Mouse (Mus musculus): ENCODE measurements around the gene Psmb2. TPM values are rescaled to one million over a fixed set of nuclear protein-coding genes. Genes with fewer than 3 reads are reported as not detected.
A peak's percentile ranks its signal among the peaks of the same experiment; 100 is the strongest.

Gene Psmb2
- total and polyA plus RNA-seq, 3 experiments: 179 to 269 (median 199) TPM

DNA sequence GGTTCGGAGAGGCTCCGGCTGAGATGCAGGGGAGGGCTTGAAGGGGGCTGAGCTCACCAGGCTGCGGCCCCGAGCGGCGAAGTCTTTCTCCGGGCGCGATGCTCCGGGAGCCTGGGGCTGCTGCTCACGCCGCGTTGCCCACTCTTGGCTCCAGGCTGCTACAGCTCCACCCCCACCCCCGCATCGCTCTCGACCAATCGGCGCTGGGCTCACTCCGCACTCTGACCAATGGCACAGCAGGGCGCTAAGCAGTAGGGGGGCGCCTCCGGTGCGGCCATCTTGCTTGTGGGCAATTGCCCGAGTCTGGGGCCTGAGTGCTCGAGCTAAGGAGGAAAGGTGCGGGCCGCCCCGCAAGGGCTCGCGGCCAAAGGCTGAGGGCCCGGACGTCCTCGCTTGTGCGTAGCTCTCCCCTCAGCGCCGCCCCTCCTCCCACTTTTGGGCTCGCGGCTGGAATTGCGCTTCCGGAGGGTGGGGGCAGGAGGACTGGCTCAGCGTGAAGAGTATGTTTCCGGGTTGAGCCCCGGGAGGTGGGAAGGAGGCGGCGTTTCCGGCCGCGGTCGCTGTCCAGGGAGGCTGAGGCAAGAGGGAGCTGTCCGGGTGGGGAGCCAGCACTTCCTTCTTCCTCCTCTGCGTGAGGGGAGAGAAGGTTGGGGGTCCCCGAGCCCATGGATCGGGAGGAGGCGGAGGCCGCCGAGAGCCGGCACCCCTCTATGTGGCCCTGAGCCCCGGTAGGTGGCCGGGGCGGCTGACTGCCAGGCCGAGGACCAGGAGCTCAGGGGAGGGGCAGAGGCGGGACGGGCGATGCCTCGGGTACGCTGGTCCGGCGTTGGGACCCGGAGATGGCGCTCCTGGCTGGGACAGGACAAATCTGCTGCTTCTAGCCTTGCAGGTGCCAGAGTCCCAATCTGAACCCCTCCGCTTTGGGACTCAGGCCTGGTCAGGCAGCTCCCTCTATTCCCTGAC, 76.1 kb downstream of the Psmb2 start, which contains the start of the genes Ncdn and AU040320:
Ncdn (minus strand) TSS at position 171 of the 963 bp plus-strand sequence.
AU040320 (plus strand) TSS at position 277 of the 963 bp plus-strand sequence.
- peak within 1 kb of the TSS; percentile 93 for H3K4me3 ChIP-seq (ENCODE audit: low read depth, low read length)
- TF ChIP-seq GATA2 (IDR thresholded peaks at IDR 0.05; ENCODE audit: borderline replicate concordance, low read depth, low read length): no peak
- no peak for TF ChIP-seq CTCF (IDR thresholded peaks at IDR 0.05; ENCODE audit: low read depth, low read length)
- TF ChIP-seq GATA1 (IDR thresholded peaks at IDR 0.05; ENCODE audit: borderline replicate concordance, low read length): no peak
- no peak for TF ChIP-seq TAL1 (conservative IDR thresholded peaks at IDR 0.05; ENCODE audit: low read depth, low read length)
- no peak for TF ChIP-seq POLR2AphosphoS5 (IDR thresholded peaks at IDR 0.05; ENCODE audit: insufficient replicate concordance, low read depth, low read length)
- peaks cover 60% of the 10 kb centered on the region for H3K4me1 ChIP-seq (ENCODE audit: insufficient read depth, low read depth, low read length)
- peak; percentile 94 for ATAC-seq (ENCODE audit: extremely low read depth, insufficient number of reproducible peaks, low FRiP score, poor library complexity, severe bottlenecking)
- H3K27me3 ChIP-seq (ENCODE audit: insufficient read depth, low read length): no peaks in the 10 kb centered on the region
- peaks cover 58% of the 10 kb centered on the region for H3K36me3 ChIP-seq (replicated peaks)
- peak; percentile 99 for DNase-seq (ENCODE audit: low spot score)
- no peaks in the 10 kb centered on the region for H3K9me3 ChIP-seq (replicated peaks)

DNA sequence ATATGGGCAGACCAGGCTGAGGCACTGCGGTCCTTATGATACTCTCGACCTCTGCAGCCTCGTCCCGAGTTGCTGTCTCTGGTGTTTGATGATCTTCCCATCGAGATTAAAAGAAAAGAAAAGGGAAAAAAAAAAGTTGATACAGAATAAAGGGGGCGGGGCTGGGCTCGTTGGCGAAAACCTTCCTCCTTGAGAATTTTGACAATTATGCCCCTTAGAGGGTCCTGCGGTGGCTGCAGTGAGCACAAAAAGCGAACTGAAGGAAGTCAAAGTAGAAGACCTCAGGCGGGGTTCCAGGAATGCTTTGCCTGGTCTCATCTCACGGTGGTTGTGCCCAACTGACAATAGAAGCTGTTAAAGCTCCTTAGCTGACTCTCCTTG, 76.8 kb downstream of the Psmb2 start:
- DNase-seq (ENCODE audit: low spot score) (no peak), ATAC-seq (ENCODE audit: extremely low read depth, insufficient number of reproducible peaks, low FRiP score, poor library complexity, severe bottlenecking) (no peak)
- H3K4me3 ChIP-seq (ENCODE audit: low read depth, low read length): peak overlapping the region; percentile 93
- H3K9me3 ChIP-seq (replicated peaks): no peaks in the 10 kb centered on the region
- TF ChIP-seq GATA2 (IDR thresholded peaks at IDR 0.05; ENCODE audit: borderline replicate concordance, low read depth, low read length): no peak
- TF ChIP-seq GATA1 (IDR thresholded peaks at IDR 0.05; ENCODE audit: borderline replicate concordance, low read length): no peak
- no peak for TF ChIP-seq POLR2AphosphoS5 (IDR thresholded peaks at IDR 0.05; ENCODE audit: insufficient replicate concordance, low read depth, low read length)
- no peak for TF ChIP-seq TAL1 (conservative IDR thresholded peaks at IDR 0.05; ENCODE audit: low read depth, low read length)
- no peak for TF ChIP-seq CTCF (IDR thresholded peaks at IDR 0.05; ENCODE audit: low read depth, low read length)
- H3K4me1 ChIP-seq (ENCODE audit: insufficient read depth, low read depth, low read length): peaks cover 53% of the 10 kb centered on the region
- peaks cover 55% of the 10 kb centered on the region for H3K36me3 ChIP-seq (replicated peaks)
- no peaks in the 10 kb centered on the region for H3K27me3 ChIP-seq (ENCODE audit: insufficient read depth, low read length)

DNA sequence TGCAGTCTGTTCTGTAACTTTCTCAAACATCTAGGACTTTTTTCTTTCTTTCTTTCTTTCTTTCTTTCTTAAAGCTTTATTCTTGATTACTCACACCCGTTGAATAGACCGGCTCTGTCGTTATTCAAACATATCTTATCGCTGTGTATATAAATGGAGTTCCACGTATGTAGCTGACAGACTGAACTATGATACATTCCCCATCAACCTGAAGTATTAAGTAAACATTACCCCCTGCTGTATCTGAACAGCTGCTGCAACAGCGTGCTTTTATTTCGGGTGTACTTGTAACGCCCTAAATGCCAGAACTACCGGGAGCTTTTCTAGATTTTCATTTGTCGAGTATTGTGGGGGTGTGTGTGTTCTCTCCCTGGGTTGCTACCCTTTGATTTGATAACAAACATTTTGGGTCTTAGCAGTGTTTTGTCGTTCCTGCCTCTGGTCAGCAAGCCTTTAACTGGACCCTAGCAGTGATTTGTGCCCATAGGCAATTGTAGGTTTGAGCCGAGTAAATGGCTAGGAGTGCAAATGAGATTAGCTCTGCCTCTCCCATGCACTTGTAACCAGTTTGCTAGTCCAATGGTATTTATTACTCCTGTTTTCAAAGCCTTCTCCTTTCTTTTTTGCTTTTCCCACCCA, 77.4 kb downstream of the Psmb2 start:
- H3K36me3 ChIP-seq (replicated peaks): peaks cover 54% of the 10 kb centered on the region
- no peaks in the 10 kb centered on the region for H3K9me3 ChIP-seq (replicated peaks)
- no peak overlapping the region; the same call in 1 of the 2 replicates for H3K4me3 ChIP-seq (ENCODE audit: low read depth, low read length)

DNA sequence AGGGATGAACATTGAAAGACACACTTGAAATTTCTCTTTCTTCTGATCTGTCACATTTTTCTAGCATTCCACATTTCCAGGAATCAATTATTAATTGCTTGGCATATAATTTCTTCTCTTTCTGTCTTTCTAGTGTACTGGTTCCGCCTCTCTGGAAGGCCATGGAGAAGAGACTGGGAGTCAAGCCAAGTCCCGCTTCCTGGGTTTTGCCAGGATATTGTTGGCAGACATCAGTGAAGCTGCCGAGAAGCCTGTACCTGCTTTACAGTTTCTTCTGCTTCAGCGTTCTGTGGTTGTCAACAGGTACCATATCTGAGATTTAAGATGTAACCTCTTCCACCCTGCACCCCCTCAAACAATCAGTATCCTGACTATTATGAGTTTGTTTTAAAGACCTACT, 79.3 kb downstream of the Psmb2 start:
- no peak for TF ChIP-seq TAL1 (conservative IDR thresholded peaks at IDR 0.05; ENCODE audit: low read depth, low read length)
- no peak for TF ChIP-seq GATA2 (IDR thresholded peaks at IDR 0.05; ENCODE audit: borderline replicate concordance, low read depth, low read length)
- no peak for TF ChIP-seq CTCF (IDR thresholded peaks at IDR 0.05; ENCODE audit: low read depth, low read length)
- no peak for TF ChIP-seq POLR2AphosphoS5 (IDR thresholded peaks at IDR 0.05; ENCODE audit: insufficient replicate concordance, low read depth, low read length)
- no peak for TF ChIP-seq GATA1 (IDR thresholded peaks at IDR 0.05; ENCODE audit: borderline replicate concordance, low read length)
- ATAC-seq (ENCODE audit: extremely low read depth, insufficient number of reproducible peaks, low FRiP score, poor library complexity, severe bottlenecking): no peak
- no peak for DNase-seq (ENCODE audit: low spot score)
- H3K27me3 ChIP-seq (ENCODE audit: insufficient read depth, low read length): no peaks in the 10 kb centered on the region
- H3K4me1 ChIP-seq (ENCODE audit: insufficient read depth, low read depth, low read length): peaks cover 33% of the 10 kb centered on the region
- H3K4me3 ChIP-seq (ENCODE audit: low read depth, low read length): no peak overlapping the region
- peaks cover 47% of the 10 kb centered on the region for H3K36me3 ChIP-seq (replicated peaks)
- no peaks in the 10 kb centered on the region for H3K9me3 ChIP-seq (replicated peaks)

More for the DNA sequence above, 77.4 kb downstream of the Psmb2 start:
- Histone ChIP-seq H3K27me3 (ENCODE audit: insufficient read depth, low read length) (no peaks in the 10 kb centered on the region), H3K4me1 (ENCODE audit: insufficient read depth, low read depth, low read length) (peaks cover 53% of the 10 kb centered on the region)
- TF ChIP-seq POLR2AphosphoS5 (IDR thresholded peaks at IDR 0.05; ENCODE audit: insufficient replicate concordance, low read depth, low read length) (no peak), CTCF (IDR thresholded peaks at IDR 0.05; ENCODE audit: low read depth, low read length) (no peak), GATA2 (IDR thresholded peaks at IDR 0.05; ENCODE audit: borderline replicate concordance, low read depth, low read length) (no peak), TAL1 (conservative IDR thresholded peaks at IDR 0.05; ENCODE audit: low read depth, low read length) (no peak), GATA1 (IDR thresholded peaks at IDR 0.05; ENCODE audit: borderline replicate concordance, low read length) (no peak)
- DNase-seq (ENCODE audit: low spot score) (no peak), ATAC-seq (ENCODE audit: extremely low read depth, insufficient number of reproducible peaks, low FRiP score, poor library complexity, severe bottlenecking) (no peak)

DNA sequence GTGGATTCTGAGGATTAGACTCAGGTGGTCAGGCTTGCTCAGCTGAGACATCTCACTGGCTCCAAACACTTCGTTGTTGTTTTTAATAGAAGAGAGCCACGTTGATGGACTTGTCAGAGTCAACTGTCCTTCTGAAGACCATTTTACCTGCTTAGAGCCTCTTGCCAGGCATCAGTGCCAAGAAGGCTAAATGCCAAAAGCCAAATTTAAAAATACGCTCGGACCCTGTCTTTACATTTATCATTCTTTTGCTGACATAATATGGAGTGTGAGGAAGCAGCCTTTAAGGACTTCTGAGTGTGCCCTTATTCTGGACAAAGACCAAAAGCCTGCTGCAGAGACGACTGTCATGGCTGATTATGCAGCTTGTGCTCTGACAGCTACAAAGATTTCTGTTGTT, 80.9 kb downstream of the Psmb2 start:
- no peaks in the 10 kb centered on the region for H3K27me3 ChIP-seq (ENCODE audit: insufficient read depth, low read length)
- peaks cover 55% of the 10 kb centered on the region for H3K36me3 ChIP-seq (replicated peaks)
- TF ChIP-seq POLR2AphosphoS5 (IDR thresholded peaks at IDR 0.05; ENCODE audit: insufficient replicate concordance, low read depth, low read length): no peak
- no peak for TF ChIP-seq CTCF (IDR thresholded peaks at IDR 0.05; ENCODE audit: low read depth, low read length)
- no peak for TF ChIP-seq TAL1 (conservative IDR thresholded peaks at IDR 0.05; ENCODE audit: low read depth, low read length)
- no peak for TF ChIP-seq GATA1 (IDR thresholded peaks at IDR 0.05; ENCODE audit: borderline replicate concordance, low read length)
- TF ChIP-seq GATA2 (IDR thresholded peaks at IDR 0.05; ENCODE audit: borderline replicate concordance, low read depth, low read length): no peak
- H3K4me1 ChIP-seq (ENCODE audit: insufficient read depth, low read depth, low read length): peaks cover 22% of the 10 kb centered on the region
- DNase-seq (ENCODE audit: low spot score): no peak
- no peak overlapping the region for H3K4me3 ChIP-seq (ENCODE audit: low read depth, low read length)
- no peak for ATAC-seq (ENCODE audit: extremely low read depth, insufficient number of reproducible peaks, low FRiP score, poor library complexity, severe bottlenecking)
- no peaks in the 10 kb centered on the region for H3K9me3 ChIP-seq (replicated peaks)

Other genes with a start within 250 kb of the Psmb2 start
- 18.0 and 24.7 TPM in 2 replicates for gene Ago3, start 248.1 kb upstream of the Psmb2 start, total RNA-seq (2014; fragmentation: Nextera tagmentation)
- 6.3 and 8.9 TPM in 2 replicates for gene Ago3, start 248.1 kb upstream of the Psmb2 start, total RNA-seq (2017)
- gene Ago3, start 248.1 kb upstream of the Psmb2 start, polyA plus RNA-seq (2012): 3.1 and 6.6 TPM in 2 replicates
- 25.3 and 30.9 TPM in 2 replicates for gene Ago1, start 209.0 kb upstream of the Psmb2 start, total RNA-seq (2014; fragmentation: Nextera tagmentation)
- 12.1 and 15.2 TPM in 2 replicates for gene Ago1, start 209.0 kb upstream of the Psmb2 start, total RNA-seq (2017)
- gene Ago1, start 209.0 kb upstream of the Psmb2 start, polyA plus RNA-seq (2012): 6.2 and 8.0 TPM in 2 replicates
- gene Ago4, start 144.2 kb upstream of the Psmb2 start, total RNA-seq (2014; fragmentation: Nextera tagmentation): not detected in 2 replicates
- 0.12 and 0.22 TPM in 2 replicates for gene Ago4, start 144.2 kb upstream of the Psmb2 start, total RNA-seq (2017)
- not detected in 2 replicates for gene Ago4, start 144.2 kb upstream of the Psmb2 start, polyA plus RNA-seq (2012)
- 61.8 and 81.4 TPM in 2 replicates for gene Clspn, start 120.7 kb upstream of the Psmb2 start, total RNA-seq (2014; fragmentation: Nextera tagmentation)
- gene Clspn, start 120.7 kb upstream of the Psmb2 start, total RNA-seq (2017): 76.5 and 94.0 TPM in 2 replicates
- gene Clspn, start 120.7 kb upstream of the Psmb2 start, polyA plus RNA-seq (2012): 7.9 and 11.1 TPM in 2 replicates
- not detected in 2 replicates for gene 5730409E04Rik, start 67.8 kb upstream of the Psmb2 start, total RNA-seq (2014; fragmentation: Nextera tagmentation)
- not detected in 2 replicates for gene 5730409E04Rik, start 67.8 kb upstream of the Psmb2 start, total RNA-seq (2017)
- gene 5730409E04Rik, start 67.8 kb upstream of the Psmb2 start, polyA plus RNA-seq (2012): not detected in 2 replicates
- not detected in 2 replicates for gene Tfap2e, start 58.6 kb downstream of the Psmb2 start, total RNA-seq (2014; fragmentation: Nextera tagmentation)
- gene Tfap2e, start 58.6 kb downstream of the Psmb2 start, total RNA-seq (2017): 0.05 TPM in 1 of 2 replicates, not detected in the other
- not detected in 2 replicates for gene Tfap2e, start 58.6 kb downstream of the Psmb2 start, polyA plus RNA-seq (2012)
- gene Ncdn, start 75.8 kb downstream of the Psmb2 start, total RNA-seq (2014; fragmentation: Nextera tagmentation): 16.9 and 18.4 TPM in 2 replicates
- 10.3 and 11.4 TPM in 2 replicates for gene Ncdn, start 75.8 kb downstream of the Psmb2 start, total RNA-seq (2017)
- gene Ncdn, start 75.8 kb downstream of the Psmb2 start, polyA plus RNA-seq (2012): 86.9 and 89.1 TPM in 2 replicates
- 41.5 and 45.5 TPM in 2 replicates for gene AU040320, start 75.9 kb downstream of the Psmb2 start, total RNA-seq (2014; fragmentation: Nextera tagmentation)
- gene AU040320, start 75.9 kb downstream of the Psmb2 start, total RNA-seq (2017): 15.1 and 15.5 TPM in 2 replicates
- 10.6 and 21.8 TPM in 2 replicates for gene AU040320, start 75.9 kb downstream of the Psmb2 start, polyA plus RNA-seq (2012)

All from G1E (cell line).